Mouse (Mus musculus): ENCODE results near the gene Sox30.
"Not testable (repeated sequence)": the region's sequence is repeated elsewhere in the genome, so short reads cannot be mapped to it uniquely, and the experiment has no call there.

Sox30 gene

DNA sequence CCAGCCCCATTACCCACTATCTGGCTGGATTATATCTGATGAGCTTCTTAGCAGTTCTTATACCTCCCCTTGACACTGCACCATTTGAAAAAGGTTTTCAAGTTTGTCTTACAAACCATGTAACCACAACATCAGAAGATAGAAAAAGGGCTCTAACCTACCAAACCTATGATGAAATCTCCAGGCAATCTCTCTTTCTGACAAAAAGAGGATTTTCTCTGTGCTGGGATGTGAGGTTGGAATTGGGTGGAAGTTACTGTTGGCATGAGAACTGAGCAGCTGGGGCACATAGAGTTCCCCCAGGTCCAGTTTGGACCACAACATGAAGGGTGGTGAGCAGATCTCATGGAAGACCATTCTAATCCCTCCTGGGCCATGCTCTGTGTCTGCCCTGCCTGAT, 41.7 kb downstream of the Sox30 start:
- no peak for DNase-seq

- DNase-seq: no peak
Measured at GRCm38 (mm10) chr11:46022983-46023382, 42.9 kb downstream of the Sox30 start.

DNA sequence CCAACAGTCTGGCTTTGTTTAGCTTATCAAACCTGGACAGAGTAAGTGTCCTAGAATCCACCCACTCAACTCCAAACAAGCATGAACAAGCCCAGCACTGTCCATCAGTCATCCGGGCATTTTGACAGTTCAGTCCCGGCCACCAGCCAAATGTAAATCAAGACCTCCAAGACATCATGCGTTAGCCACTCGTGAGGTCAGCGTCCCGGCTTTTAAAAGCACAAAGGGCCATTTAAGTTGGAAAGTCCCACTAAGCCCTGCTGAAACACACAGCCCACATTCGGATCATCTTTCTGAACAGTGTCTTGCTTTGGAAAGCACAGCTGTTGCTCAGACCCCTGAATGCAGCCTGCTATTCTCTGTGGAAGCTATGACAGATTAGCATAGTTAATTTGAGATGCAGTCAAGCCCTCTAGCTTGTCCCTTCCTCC, 45.9 kb downstream of the Sox30 start:
- DNase-seq: peak in 1 of 2 experiments; percentile 9

- no peak for DNase-seq
Measured at GRCm38 (mm10) chr11:46027952-46028814, 48.1 kb downstream of the Sox30 start.

DNA sequence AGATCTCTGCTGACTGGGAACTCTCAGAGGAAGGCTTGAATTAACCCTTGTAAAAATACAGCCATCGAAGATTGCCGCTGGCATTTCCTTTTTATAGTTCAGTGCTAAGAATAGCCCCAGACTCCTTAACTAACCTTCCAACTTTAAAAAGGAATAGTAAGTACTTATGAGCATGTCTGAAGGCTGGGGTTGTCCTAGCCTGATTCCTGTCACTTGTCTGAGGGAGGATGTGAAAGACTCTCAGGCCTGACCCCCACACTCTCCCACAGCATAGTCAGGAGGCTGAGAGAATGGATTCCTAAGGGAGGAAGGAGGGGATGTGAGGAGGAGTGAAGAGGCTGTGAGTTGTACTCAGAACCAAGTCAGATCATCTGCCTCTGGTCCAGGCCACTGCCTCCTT, 49.4 kb downstream of the Sox30 start:
- no peak for DNase-seq

GRCm38 (mm10) chr11:46030026-46030425, 49.9 kb downstream of the Sox30 start:
- no peak for DNase-seq

GRCm38 (mm10) chr11:46031470-46031869, 51.4 kb downstream of the Sox30 start:
- no peak for DNase-seq

- no peak for DNase-seq
Measured at GRCm38 (mm10) chr11:46032956-46033355, 52.8 kb downstream of the Sox30 start.

DNA sequence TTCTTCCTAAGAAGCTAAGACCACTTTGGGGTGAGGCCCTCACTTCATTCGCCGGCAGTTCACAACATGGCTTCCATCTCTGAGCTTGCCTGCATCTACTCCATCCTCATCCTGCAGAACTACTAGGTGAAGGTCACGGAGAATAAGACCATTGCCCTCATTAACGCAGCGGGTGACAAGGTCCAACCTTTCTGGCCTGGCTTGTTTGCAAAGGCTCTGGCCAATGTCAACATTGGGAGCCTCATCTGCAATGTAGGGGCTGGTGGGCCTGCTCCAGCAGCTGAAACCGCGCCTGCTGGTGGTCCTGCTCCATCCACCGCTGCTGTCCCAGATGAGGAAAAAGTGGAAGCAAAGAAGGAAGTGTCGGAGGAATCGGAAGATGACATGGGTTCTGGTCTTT, 56.3 kb downstream of the Sox30 start:
- no peak for DNase-seq

DNA sequence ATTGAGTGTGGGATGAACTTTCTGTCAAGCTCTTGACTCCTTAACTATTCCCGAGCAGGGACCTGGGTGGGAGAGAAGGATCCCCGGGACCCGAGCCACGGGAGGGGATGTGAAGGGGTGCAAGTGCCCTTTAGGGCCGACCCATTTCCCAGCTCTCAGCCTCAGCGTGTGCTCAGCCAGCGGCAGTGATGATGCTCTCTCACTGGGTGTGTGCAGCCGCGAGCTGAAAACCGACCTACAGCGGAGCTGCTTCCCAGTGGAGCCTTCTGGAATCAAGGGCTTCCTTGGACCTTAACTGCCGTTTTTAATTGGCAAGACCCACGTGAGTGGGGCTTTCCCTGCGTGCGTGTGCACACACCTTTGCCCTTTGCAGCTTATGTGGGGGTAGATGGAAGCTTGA, 58.8 kb downstream of the Sox30 start:
- DNase-seq: no peak

DNA sequence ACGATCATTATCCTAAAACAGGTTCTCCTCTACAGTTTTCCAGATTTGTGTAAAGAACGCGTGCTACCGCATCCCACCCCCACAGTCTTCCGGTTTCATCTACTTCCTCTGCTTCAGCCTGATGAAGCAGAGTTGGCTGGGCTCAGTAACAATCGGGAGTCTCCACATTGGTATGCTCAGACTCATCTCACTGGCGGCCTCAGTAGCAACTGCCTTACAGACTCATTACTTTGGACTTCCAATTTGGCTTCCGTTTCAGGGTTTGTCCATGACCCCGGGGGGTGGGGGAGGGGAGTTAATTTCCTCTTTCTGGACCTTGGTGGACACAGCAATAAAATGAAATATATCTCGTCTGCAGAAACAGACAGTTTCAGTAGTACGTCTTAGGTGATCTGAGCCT, 59.2 kb downstream of the Sox30 start:
- no peak for DNase-seq

DNA sequence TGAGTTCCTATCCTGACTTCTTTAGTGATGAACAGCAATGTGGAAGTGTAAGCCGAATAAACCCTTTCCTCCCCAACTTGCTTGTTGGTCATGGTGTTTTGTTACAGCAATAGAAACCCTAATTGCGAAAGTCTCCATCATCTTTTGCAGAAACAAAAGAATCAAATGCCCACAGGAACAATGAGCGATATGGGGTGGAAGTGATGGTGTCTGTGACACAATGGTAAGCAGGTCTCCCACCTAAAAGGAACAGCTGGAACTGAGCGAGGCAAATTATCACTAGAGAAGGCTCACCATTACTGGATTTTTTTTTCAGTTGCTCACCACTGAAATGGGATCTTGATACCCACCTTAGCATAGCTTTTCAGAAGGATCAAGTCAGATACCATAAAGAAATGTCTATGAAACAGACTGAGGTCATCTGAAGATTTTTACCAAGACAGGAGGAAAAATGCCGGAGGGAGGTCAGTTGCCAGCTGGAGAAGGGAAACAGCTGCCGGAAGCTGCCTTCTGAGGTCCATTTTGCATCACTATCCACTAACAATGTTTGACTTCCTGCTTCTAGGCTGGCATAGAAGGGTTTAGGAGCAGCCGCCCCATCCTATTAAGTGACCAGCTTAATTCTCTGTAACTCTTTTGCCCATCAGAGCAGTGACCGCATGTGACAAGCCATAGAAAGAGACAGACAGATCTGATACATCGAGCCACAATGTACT, 60.9 kb downstream of the Sox30 start:
- no peak for DNase-seq

- DNase-seq: no peak
Measured at GRCm38 (mm10) chr11:46041607-46042267, 61.6 kb downstream of the Sox30 start.

DNA sequence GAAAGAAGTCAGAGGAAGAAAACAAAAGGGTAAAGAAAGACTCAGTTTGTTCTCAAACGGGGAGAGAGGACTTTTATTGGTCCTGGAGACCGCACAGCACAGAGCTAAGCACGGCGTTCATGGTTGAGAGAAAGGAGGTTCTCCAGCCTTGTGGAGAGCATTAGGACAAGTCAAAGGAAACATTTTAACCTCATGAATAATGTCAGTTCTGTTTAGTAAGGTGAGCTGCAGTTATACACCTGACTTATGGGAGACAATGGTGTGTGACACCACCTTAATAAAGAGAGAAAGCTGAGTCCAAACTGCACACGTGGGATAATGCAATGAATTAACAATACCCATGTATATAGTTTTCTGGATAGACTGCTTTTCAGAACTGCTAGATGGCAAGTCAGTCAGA, 64.7 kb downstream of the Sox30 start:
- DNase-seq: no peak

- no peak for DNase-seq
Measured at GRCm38 (mm10) chr11:46047264-46047663, 67.2 kb downstream of the Sox30 start.

DNA sequence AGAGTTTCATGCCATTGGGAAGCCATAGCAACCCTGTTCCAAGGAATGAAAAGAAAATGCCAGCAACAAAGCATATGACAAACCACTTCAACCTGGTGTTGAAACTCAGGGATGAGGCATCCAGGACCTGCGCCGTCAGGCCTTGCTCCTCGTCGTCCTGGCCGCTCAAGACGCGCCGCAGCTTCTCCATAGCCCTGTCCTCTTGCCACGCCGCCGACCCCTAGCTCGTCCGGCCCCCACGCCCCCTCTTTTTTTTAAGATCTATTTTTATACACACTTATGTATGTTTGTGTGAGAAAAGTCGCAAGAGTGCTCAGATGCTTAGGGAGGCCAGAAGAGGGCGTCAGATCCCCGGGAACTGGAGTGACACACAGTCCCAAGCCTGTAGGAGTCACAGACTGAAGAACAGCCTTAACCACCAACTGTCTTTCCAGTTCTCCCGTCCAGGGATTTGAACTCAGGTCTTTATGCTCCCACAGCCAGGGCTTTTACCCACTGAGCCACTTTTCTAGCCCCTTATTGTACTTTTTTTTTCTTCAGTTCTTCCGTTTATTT, 72.1 kb downstream of the Sox30 start, which contains the start of gene Gm12166:
Gene Gm12166 (minus strand): TSS at position 217 of the 555 bp plus-strand sequence.
- peak; percentile 66 to 68 for DNase-seq

GRCm38 (mm10) chr11:46053457-46053856, 73.3 kb downstream of the Sox30 start:
- not testable (repeated sequence) for DNase-seq

GRCm38 (mm10) chr11:46054311-46054710, 74.2 kb downstream of the Sox30 start:
- DNase-seq: no peak

DNA sequence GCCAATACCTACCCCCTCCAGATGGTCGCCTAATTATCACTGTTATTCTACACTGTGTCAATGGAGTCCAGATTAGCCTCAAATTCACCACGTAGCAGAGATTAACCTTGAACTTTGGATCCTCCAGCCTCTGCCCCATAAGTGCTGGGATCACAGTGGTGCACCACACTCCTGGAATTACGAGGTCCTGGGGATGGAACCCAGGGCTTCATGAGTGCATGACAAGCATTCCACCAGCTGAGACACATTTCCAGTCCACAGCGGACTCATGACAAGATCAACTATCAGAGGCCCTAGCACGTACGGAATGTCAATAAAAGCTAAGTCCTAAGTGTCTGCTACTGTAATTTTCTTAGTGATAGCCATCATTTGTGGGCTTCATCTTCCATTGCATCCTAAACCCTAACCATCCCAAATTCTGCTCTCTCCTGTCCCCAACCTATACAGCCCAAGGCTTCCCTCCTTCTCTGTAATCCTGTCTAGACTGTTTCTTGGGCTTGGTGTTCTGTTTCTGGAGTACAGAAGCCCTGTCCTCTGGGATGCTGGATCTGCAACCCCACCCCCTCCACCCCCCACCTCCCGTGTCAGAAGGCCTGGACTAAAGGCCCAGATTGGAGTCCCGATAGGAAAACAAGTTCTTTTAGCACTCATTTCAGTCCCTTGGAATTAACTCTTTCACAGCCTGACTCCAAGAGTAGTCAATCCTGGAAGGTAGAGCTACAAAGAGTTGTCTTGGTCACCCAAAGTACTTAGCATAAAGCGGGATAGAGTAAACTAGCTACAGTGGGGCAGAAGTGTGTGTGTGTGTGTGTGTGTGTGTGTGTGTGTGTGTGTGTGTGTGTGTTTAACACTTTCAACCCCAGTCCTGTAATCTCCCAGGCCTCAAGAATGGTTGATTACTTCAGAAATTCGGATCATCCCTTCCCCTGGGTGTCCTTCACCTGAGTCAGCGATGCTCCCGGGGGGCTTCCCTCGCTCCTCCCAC, 75.1 kb downstream of the Sox30 start:
- DNase-seq: no peak

GRCm38 (mm10) chr11:46055896-46056769, 76.0 kb downstream of the Sox30 start, which contains the start of gene Adam19:
Adam19 (plus strand) TSS chr11:46055992.
- peak; percentile 70 to 76 for DNase-seq
